Mouse (Mus musculus): ENCODE measurements around the gene Gm17387. TPM values are rescaled to one million over a fixed set of nuclear protein-coding genes. Genes with fewer than 3 reads are reported as not detected.
"Not testable (repeated sequence)": the region's sequence is repeated elsewhere in the genome, so short reads cannot be mapped to it uniquely, and the experiment has no call there.

Gm17387 gene
- polyA plus RNA-seq, 1 experiment from 2014 or later, result not detected

DNA sequence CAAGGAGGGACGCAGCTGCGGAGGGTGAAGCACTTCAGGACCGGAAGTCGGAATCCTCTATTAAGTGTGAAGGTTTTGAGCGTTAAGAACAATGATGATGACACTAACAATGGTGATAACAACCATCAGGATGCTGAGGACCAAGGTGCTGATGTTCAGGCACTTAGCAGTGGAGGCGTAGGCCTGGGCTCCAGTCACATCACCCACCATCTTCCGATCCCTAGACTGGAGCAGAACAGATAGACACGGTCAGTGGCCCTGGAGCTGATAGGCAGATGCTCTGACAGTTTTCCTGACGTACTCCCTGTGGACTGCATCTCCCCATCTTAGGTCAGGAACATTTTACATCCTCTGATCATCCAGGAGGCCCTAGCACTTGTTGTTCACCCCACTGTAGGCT lies 19.3 kb upstream of the Gm17387 start:
- no peak overlapping the region for H3K4me2 ChIP-seq (ENCODE audit: low read depth, low read length, severe bottlenecking)
- 89% methylated on average over 9 of the region's 9 CpGs for WGBS
- no peak overlapping the region for H3K27ac ChIP-seq (ENCODE audit: low read depth, low read length)
- no peaks in the 10 kb centered on the region for H3K9me3 ChIP-seq (ENCODE audit: control insufficient read depth, low read length)
- DNase-seq (ENCODE audit: low spot score) (no peak), ATAC-seq (replicated peaks; ENCODE audit: low FRiP score) (no peak)
- no peak overlapping the region for H3K9ac ChIP-seq (ENCODE audit: low read length)
- no peaks in the 10 kb centered on the region; the same call in 1 of the 2 replicates for H3K4me1 ChIP-seq (replicated peaks; ENCODE audit: control insufficient read depth, insufficient read depth, low read length)
- no peaks in the 10 kb centered on the region for H3K27me3 ChIP-seq (ENCODE audit: control insufficient read depth, insufficient read depth, low read length)
- no peaks in the 10 kb centered on the region for H3K36me3 ChIP-seq (ENCODE audit: control insufficient read depth, insufficient read depth, low read length)
- H3K4me3 ChIP-seq (ENCODE audit: low read depth, low read length), result no peak overlapping the region

GRCm38 (mm10) chr7:141010593-141010992 lies 18.3 kb upstream of the Gm17387 start, which contains the start of gene Ifitm3:
TSS of gene Ifitm3 (minus strand) at chr7:141010770.
- H3K36me3 ChIP-seq (ENCODE audit: control insufficient read depth, insufficient read depth, low read length), result no peaks in the 10 kb centered on the region
- H3K27me3 ChIP-seq (ENCODE audit: control insufficient read depth, insufficient read depth, low read length), result no peaks in the 10 kb centered on the region
- no peaks in the 10 kb centered on the region; the same call in 1 of the 2 replicates for H3K4me1 ChIP-seq (replicated peaks; ENCODE audit: control insufficient read depth, insufficient read depth, low read length)
- 34% methylated on average over 10 of the region's 10 CpGs for WGBS
- H3K9me3 ChIP-seq (ENCODE audit: control insufficient read depth, low read length), result no peaks in the 10 kb centered on the region
- peak within 1 kb of the TSS; percentile 7; the same call in 1 of the 2 replicates for H3K4me3 ChIP-seq (ENCODE audit: low read depth, low read length)
- no peak within 1 kb of the TSS for H3K27ac ChIP-seq (ENCODE audit: low read depth, low read length)
- ATAC-seq (replicated peaks; ENCODE audit: low FRiP score) (no peak), DNase-seq (ENCODE audit: low spot score) (no peak)
- no peak within 1 kb of the TSS for H3K9ac ChIP-seq (ENCODE audit: low read length)
- peak within 1 kb of the TSS; percentile 31; the same call in 1 of the 2 replicates for H3K4me2 ChIP-seq (ENCODE audit: low read depth, low read length, severe bottlenecking)

DNA sequence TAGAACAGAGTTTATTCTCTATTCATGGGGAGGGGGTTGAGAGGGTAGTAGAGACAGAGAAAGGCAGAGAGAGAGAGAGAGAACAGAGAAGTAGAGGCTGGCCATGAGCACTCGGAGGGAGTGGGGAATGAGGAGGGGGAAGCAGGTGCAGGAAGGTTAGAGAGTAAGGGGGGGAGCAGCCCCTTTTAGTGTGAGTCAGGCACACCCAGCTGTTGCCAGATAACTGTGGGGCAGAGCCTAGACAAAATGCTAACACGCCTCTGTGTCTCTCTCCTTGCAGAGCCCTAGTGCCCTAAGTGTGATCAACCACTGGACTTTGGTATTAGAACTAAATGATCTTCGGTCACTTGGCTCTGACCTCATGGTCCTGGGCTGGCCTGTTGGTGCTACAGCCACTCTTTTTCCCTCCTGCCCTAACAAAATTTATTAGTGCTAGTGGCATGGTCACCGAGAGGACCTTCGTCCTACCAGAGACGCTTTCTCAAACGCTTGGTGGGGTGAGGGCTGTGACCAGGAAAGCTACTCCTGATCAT lies 17.6 kb upstream of the Gm17387 start:
- Histone ChIP-seq H3K9me3 (ENCODE audit: control insufficient read depth, low read length) (no peaks in the 10 kb centered on the region), H3K36me3 (ENCODE audit: control insufficient read depth, insufficient read depth, low read length) (no peaks in the 10 kb centered on the region), H3K4me2 (ENCODE audit: low read depth, low read length, severe bottlenecking) (no peak overlapping the region), H3K4me1 (replicated peaks; ENCODE audit: control insufficient read depth, insufficient read depth, low read length) (no peaks in the 10 kb centered on the region; the same call in 1 of the 2 replicates), H3K27me3 (ENCODE audit: control insufficient read depth, insufficient read depth, low read length) (no peaks in the 10 kb centered on the region), H3K27ac (ENCODE audit: low read depth, low read length) (no peak overlapping the region), H3K9ac (ENCODE audit: low read length) (no peak overlapping the region), H3K4me3 (ENCODE audit: low read depth, low read length) (no peak overlapping the region)
- no peak for DNase-seq (ENCODE audit: low spot score)
- ATAC-seq (replicated peaks; ENCODE audit: low FRiP score), result no peak
- 94% methylated on average over 7 of the region's 7 CpGs for WGBS

- no peaks in the 10 kb centered on the region for H3K36me3 ChIP-seq (ENCODE audit: control insufficient read depth, insufficient read depth, low read length)
- H3K27me3 ChIP-seq (ENCODE audit: control insufficient read depth, insufficient read depth, low read length), result no peaks in the 10 kb centered on the region
- H3K4me2 ChIP-seq (ENCODE audit: low read depth, low read length, severe bottlenecking), result no peak overlapping the region
- WGBS, result 89% methylated on average over 10 of the region's 10 CpGs
- no peaks in the 10 kb centered on the region for H3K4me1 ChIP-seq (replicated peaks; ENCODE audit: control insufficient read depth, insufficient read depth, low read length)
- no peak overlapping the region for H3K4me3 ChIP-seq (ENCODE audit: low read depth, low read length)
- H3K9me3 ChIP-seq (ENCODE audit: control insufficient read depth, low read length), result no peaks in the 10 kb centered on the region
- ATAC-seq (replicated peaks; ENCODE audit: low FRiP score) (no peak), DNase-seq (ENCODE audit: low spot score) (no peak)
- no peak overlapping the region for H3K27ac ChIP-seq (ENCODE audit: low read depth, low read length)
- H3K9ac ChIP-seq (ENCODE audit: low read length), result no peak overlapping the region
Observed at GRCm38 (mm10) chr7:141016707-141017697, 11.9 kb upstream of the Gm17387 start.

- DNase-seq (ENCODE audit: low spot score); H3K9ac ChIP-seq (ENCODE audit: low read length); H3K4me2 ChIP-seq (ENCODE audit: low read depth, low read length, severe bottlenecking); ATAC-seq (replicated peaks; ENCODE audit: low FRiP score); H3K27me3 ChIP-seq (ENCODE audit: control insufficient read depth, insufficient read depth, low read length); H3K27ac ChIP-seq (ENCODE audit: low read depth, low read length); H3K4me3 ChIP-seq (ENCODE audit: low read depth, low read length); H3K4me1 ChIP-seq (replicated peaks; ENCODE audit: control insufficient read depth, insufficient read depth, low read length); H3K36me3 ChIP-seq (ENCODE audit: control insufficient read depth, insufficient read depth, low read length); H3K9me3 ChIP-seq (ENCODE audit: control insufficient read depth, low read length): not testable (repeated sequence)
- WGBS, result 88% methylated on average over 1 of the region's 1 CpGs
Observed at GRCm38 (mm10) chr7:141017824-141018223, 11.1 kb upstream of the Gm17387 start, which contains the start of gene Ifitm6. TSS of gene Ifitm6 (minus strand) at chr7:141017924.

GRCm38 (mm10) chr7:141019028-141019427 lies 9.9 kb upstream of the Gm17387 start:
- DNase-seq (ENCODE audit: low spot score) (no peak), ATAC-seq (replicated peaks; ENCODE audit: low FRiP score) (no peak)
- Histone ChIP-seq H3K9ac (ENCODE audit: low read length) (no peak overlapping the region), H3K36me3 (ENCODE audit: control insufficient read depth, insufficient read depth, low read length) (no peaks in the 10 kb centered on the region), H3K4me3 (ENCODE audit: low read depth, low read length) (no peak overlapping the region), H3K27ac (ENCODE audit: low read depth, low read length) (no peak overlapping the region), H3K9me3 (ENCODE audit: control insufficient read depth, low read length) (no peaks in the 10 kb centered on the region), H3K4me1 (replicated peaks; ENCODE audit: control insufficient read depth, insufficient read depth, low read length) (no peaks in the 10 kb centered on the region), H3K27me3 (ENCODE audit: control insufficient read depth, insufficient read depth, low read length) (no peaks in the 10 kb centered on the region), H3K4me2 (ENCODE audit: low read depth, low read length, severe bottlenecking) (no peak overlapping the region)
- 93% methylated on average over 5 of the region's 5 CpGs for WGBS

DNA sequence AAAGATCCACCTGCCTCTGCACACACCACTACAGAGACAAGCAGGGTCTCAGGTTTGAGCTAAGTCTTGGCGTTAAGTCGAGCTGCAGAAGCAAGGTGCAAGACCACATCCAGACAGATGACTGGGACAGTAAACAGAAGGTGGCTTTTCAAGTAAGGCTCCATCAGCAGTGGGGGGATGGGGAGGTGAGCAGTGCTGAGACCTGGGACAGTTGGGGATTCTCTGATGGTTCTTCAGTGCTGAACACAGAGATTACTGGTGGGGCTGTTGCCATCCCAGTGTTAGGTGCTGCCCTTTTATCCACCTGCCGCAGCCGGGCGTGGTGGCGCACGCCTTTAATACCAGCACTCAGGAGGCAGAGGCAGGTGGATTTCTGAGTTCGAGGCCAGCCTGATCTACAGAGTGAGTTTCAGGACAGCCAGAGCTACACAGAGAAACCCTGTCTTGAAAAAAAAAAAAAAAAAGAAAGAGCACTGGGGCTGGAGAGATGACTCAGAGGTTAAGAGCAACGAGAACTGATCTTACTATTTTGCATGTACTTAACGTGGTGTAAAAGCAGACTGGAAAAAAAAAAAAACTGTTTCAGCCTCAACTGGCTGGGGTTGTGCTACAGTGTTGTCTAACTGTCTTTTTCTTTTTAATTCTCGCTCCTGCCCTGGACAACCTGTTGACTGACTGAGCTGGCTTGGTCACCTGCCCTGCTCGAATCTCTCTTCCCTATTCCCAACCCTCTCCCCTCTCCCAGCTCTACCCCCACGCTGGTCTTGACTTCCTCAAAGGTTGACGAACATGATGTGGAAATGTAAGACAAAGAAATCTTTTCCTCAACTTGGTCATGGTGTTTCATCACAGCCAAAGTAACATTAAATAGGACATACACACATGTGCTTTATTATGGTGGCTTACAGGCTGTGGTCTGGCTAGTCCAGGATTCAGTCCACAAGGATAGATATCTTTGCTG lies 7.2 kb upstream of the Gm17387 start:
- H3K9me3 ChIP-seq (ENCODE audit: control insufficient read depth, low read length), result no peaks in the 10 kb centered on the region
- no peaks in the 10 kb centered on the region for H3K36me3 ChIP-seq (ENCODE audit: control insufficient read depth, insufficient read depth, low read length)
- no peak overlapping the region for H3K4me3 ChIP-seq (ENCODE audit: low read depth, low read length)
- peaks cover 9% of the 10 kb centered on the region; the same call in 1 of the 2 replicates for H3K4me1 ChIP-seq (replicated peaks; ENCODE audit: control insufficient read depth, insufficient read depth, low read length)
- no peak overlapping the region for H3K27ac ChIP-seq (ENCODE audit: low read depth, low read length)
- no peak overlapping the region for H3K4me2 ChIP-seq (ENCODE audit: low read depth, low read length, severe bottlenecking)
- ATAC-seq (replicated peaks; ENCODE audit: low FRiP score) (no peak), DNase-seq (ENCODE audit: low spot score) (no peak)
- no peak overlapping the region for H3K9ac ChIP-seq (ENCODE audit: low read length)
- no peaks in the 10 kb centered on the region for H3K27me3 ChIP-seq (ENCODE audit: control insufficient read depth, insufficient read depth, low read length)
- WGBS, result 88% methylated on average over 14 of the region's 14 CpGs

Measured in forebrain, embryonic 11.5 days (tissue).